Mouse (Mus musculus) c-Kit-positive CD71-positive TER-119-positive erythroid progenitor cells, embryonic 14.5 days (primary cell): ENCODE measurements around the gene Pacs2.

Source experiments
- DNase-seq: peaks from one replicate; pipeline ENCODE4 v3.0.0-alpha.2; 2013; ENCODE audit warnings: low spot score

Gene Pacs2

GRCm38 (mm10) chr12:113044916-113045677 is 30.8 kb downstream of the Pacs2 start:
- DNase-seq: no peak

GRCm38 (mm10) chr12:113046861-113047260 is 32.6 kb downstream of the Pacs2 start:
- no peak for DNase-seq

GRCm38 (mm10) chr12:113048103-113048502 is 33.8 kb downstream of the Pacs2 start:
- DNase-seq: no peak

- DNase-seq: no peak
Measured at GRCm38 (mm10) chr12:113049836-113050235, 35.5 kb downstream of the Pacs2 start.

- DNase-seq: no peak
Measured at GRCm38 (mm10) chr12:113050671-113051070, 36.4 kb downstream of the Pacs2 start.

- DNase-seq: no peak
Measured at GRCm38 (mm10) chr12:113051628-113052403, 37.5 kb downstream of the Pacs2 start.

GRCm38 (mm10) chr12:113056089-113056488 is 41.8 kb downstream of the Pacs2 start:
- no peak for DNase-seq

- DNase-seq: no peak
Measured at GRCm38 (mm10) chr12:113060178-113060577, 45.9 kb downstream of the Pacs2 start.

GRCm38 (mm10) chr12:113061606-113062005 is 47.3 kb downstream of the Pacs2 start:
- DNase-seq: no peak

GRCm38 (mm10) chr12:113062201-113062600 is 47.9 kb downstream of the Pacs2 start:
- DNase-seq: no peak

- DNase-seq: no peak
Measured at GRCm38 (mm10) chr12:113063700-113064099, 49.4 kb downstream of the Pacs2 start.

GRCm38 (mm10) chr12:113068002-113068401 is 53.7 kb downstream of the Pacs2 start:
- no peak for DNase-seq

- no peak for DNase-seq
Measured at GRCm38 (mm10) chr12:113069389-113069788, 55.1 kb downstream of the Pacs2 start.

GRCm38 (mm10) chr12:113071321-113071720 is 57.0 kb downstream of the Pacs2 start:
- no peak for DNase-seq

GRCm38 (mm10) chr12:113071827-113072226 is 57.5 kb downstream of the Pacs2 start:
- DNase-seq: no peak

GRCm38 (mm10) chr12:113073420-113074328 is 59.4 kb downstream of the Pacs2 start:
- no peak for DNase-seq

- DNase-seq: peak; percentile 60
Measured at GRCm38 (mm10) chr12:113074329-113075062, 60.2 kb downstream of the Pacs2 start, which contains the start of gene Tex22. Tex22 (plus strand) TSS chr12:113074502.

- peak; percentile 80 for DNase-seq
Measured at GRCm38 (mm10) chr12:113075063-113075454, 60.8 kb downstream of the Pacs2 start.

GRCm38 (mm10) chr12:113075486-113075885 is 61.2 kb downstream of the Pacs2 start:
- DNase-seq: no peak

GRCm38 (mm10) chr12:113087276-113087675 is 73.0 kb downstream of the Pacs2 start:
- no peak for DNase-seq

GRCm38 (mm10) chr12:113088026-113088425 is 73.7 kb downstream of the Pacs2 start:
- no peak for DNase-seq
